ENCODE assay signal across 18 mouse cellular contexts in genomic region chr4:85272877-85273276, GRCm38 (mm10).
A peak's percentile ranks its signal among the peaks of the same experiment; 100 is the strongest.
DNase-seq lines count a peak whose midpoint lies in the region; ATAC-seq and TF ChIP-seq lines count a peak whose summit lies in the region.
"Had no signal": no experiment of that assay in that cellular context is flagged by ENCODE, and none has a peak within 500 bp of the region (broad histone marks: within the 10 kb centered on the region; RNA-seq: fewer than 3 reads in every experiment).

No protein-coding gene starts in this region.

- no peak overlapping the region for H3K4me3 ChIP-seq in kidney, embryonic 14.5 days (ENCODE audit: low read length)
- H3K4me3 ChIP-seq in kidney, embryonic 16.5 days (ENCODE audit: low read length) = no peak overlapping the region
- no peak overlapping the region for H3K4me3 ChIP-seq in cortical plate, adult 2 months (ENCODE audit: insufficient read depth, low read length)
- H3K4me3 ChIP-seq in midbrain, embryonic 16.5 days (ENCODE audit: low read depth, low read length) = no peak overlapping the region
- H3K4me3 ChIP-seq: intestine, embryonic 15.5 days; liver, embryonic 12.5 days; lung, embryonic 15.5 days had no signal

- TF ChIP-seq POLR2A in cortical plate, adult 2 months (IDR thresholded peaks at IDR 0.05; ENCODE audit: extremely low read depth, insufficient read depth, low read length) = no peak

- no peaks in the 10 kb centered on the region for H3K36me3 ChIP-seq in kidney, embryonic 14.5 days (ENCODE audit: control insufficient read depth, insufficient read depth, low read length)
- no peaks in the 10 kb centered on the region for H3K36me3 ChIP-seq in kidney, embryonic 16.5 days (ENCODE audit: insufficient read depth, low read length)
- H3K36me3 ChIP-seq in midbrain, embryonic 16.5 days (ENCODE audit: control insufficient read depth, insufficient read depth, low read length) = no peaks in the 10 kb centered on the region
- H3K36me3 ChIP-seq: intestine, embryonic 15.5 days; liver, embryonic 12.5 days; lung, embryonic 15.5 days had no signal

- H3K9me3 ChIP-seq in kidney, embryonic 14.5 days (ENCODE audit: control insufficient read depth, low read length) = no peaks in the 10 kb centered on the region
- H3K9me3 ChIP-seq in kidney, embryonic 16.5 days (ENCODE audit: low read length) = no peaks in the 10 kb centered on the region
- no peaks in the 10 kb centered on the region for H3K9me3 ChIP-seq in midbrain, embryonic 16.5 days (replicated peaks; ENCODE audit: control insufficient read depth, low read length, poor library complexity, severe bottlenecking)
- H3K9me3 ChIP-seq: intestine, embryonic 15.5 days; liver, embryonic 12.5 days; lung, embryonic 15.5 days had no signal

- TF ChIP-seq CTCF in cortical plate, adult 2 months (IDR thresholded peaks at IDR 0.05; ENCODE audit: extremely low read depth, insufficient read depth, low read length) = no peak

- no peaks in the 10 kb centered on the region for H3K4me1 ChIP-seq in kidney, embryonic 14.5 days (ENCODE audit: control insufficient read depth, insufficient read depth, low read length)
- no peaks in the 10 kb centered on the region for H3K4me1 ChIP-seq in kidney, embryonic 16.5 days (ENCODE audit: insufficient read depth, low read length)
- peaks cover 10% of the 10 kb centered on the region for H3K4me1 ChIP-seq in cortical plate, adult 2 months (ENCODE audit: control insufficient read depth, insufficient read depth, low read length)
- no peaks in the 10 kb centered on the region for H3K4me1 ChIP-seq in midbrain, embryonic 16.5 days (ENCODE audit: control insufficient read depth, insufficient read depth, low read length)
- H3K4me1 ChIP-seq: intestine, embryonic 15.5 days; liver, embryonic 12.5 days; lung, embryonic 15.5 days had no signal

- no peak for DNase-seq in cerebellum, postnatal 14 days
- no peak for DNase-seq in testis, postnatal 10 days (ENCODE audit: low spot score)
- no peak for DNase-seq in adrenal gland, postnatal 14 days
- DNase-seq: adrenal gland, postnatal 25 days; gastrocnemius, postnatal 14 days; heart, postnatal 14 days; kidney, postnatal 14 days; thymus, postnatal 4 days had no signal

- H3K9ac ChIP-seq in kidney, embryonic 14.5 days (ENCODE audit: low read depth, low read length) = no peak overlapping the region
- no peak overlapping the region for H3K9ac ChIP-seq in kidney, embryonic 16.5 days (replicated peaks; ENCODE audit: low read length)
- no peak overlapping the region for H3K9ac ChIP-seq in midbrain, embryonic 16.5 days (ENCODE audit: low read depth, low read length)
- H3K9ac ChIP-seq: intestine, embryonic 15.5 days; liver, embryonic 12.5 days; lung, embryonic 15.5 days had no signal

- 82% methylated on average over 4 of the region's 4 CpGs for WGBS in kidney, embryonic 14.5 days
- 74% methylated on average over 4 of the region's 4 CpGs for WGBS in kidney, embryonic 16.5 days
- WGBS in midbrain, embryonic 16.5 days = 80% methylated on average over 4 of the region's 4 CpGs

- no peak overlapping the region for H3K27ac ChIP-seq in kidney, embryonic 14.5 days (ENCODE audit: low read depth, low read length)
- H3K27ac ChIP-seq in kidney, embryonic 16.5 days (ENCODE audit: low read length) = no peak overlapping the region
- H3K27ac ChIP-seq in cortical plate, adult 2 months (ENCODE audit: insufficient read depth, low read length) = peak overlapping the region; percentile 38
- 0 out of 2 replicates have a peak overlapping the region, but pooled peaks have one; percentile 15 for H3K27ac ChIP-seq in midbrain, embryonic 16.5 days (ENCODE audit: low read length)
- H3K27ac ChIP-seq: intestine, embryonic 15.5 days; liver, embryonic 12.5 days; lung, embryonic 15.5 days; stomach, postnatal 0 days had no signal

- peak; percentile 17; the same call in 1 of the 2 replicates for ATAC-seq in cerebellum, adult (ENCODE audit: insufficient number of reproducible peaks, low FRiP score, low TSS enrichment)
- ATAC-seq in kidney, embryonic 14.5 days (ENCODE audit: low FRiP score, low TSS enrichment) = 0 out of 2 replicates have a peak, but pooled peaks have one; percentile 24
- ATAC-seq in kidney, embryonic 16.5 days (ENCODE audit: low FRiP score, low TSS enrichment) = no peak
- 0 out of 2 replicates have a peak, but pooled peaks have one; percentile 43 for ATAC-seq in midbrain, embryonic 16.5 days
- ATAC-seq: intestine, embryonic 15.5 days; liver, embryonic 12.5 days had no signal

- no peaks in the 10 kb centered on the region for H3K27me3 ChIP-seq in kidney, embryonic 14.5 days (ENCODE audit: control insufficient read depth, insufficient read depth, low read length)
- no peaks in the 10 kb centered on the region for H3K27me3 ChIP-seq in kidney, embryonic 16.5 days (ENCODE audit: insufficient read depth, low read length)
- H3K27me3 ChIP-seq in midbrain, embryonic 16.5 days (ENCODE audit: control insufficient read depth, insufficient read depth, low read depth, low read length) = no peaks in the 10 kb centered on the region
- H3K27me3 ChIP-seq: CH12.LX; intestine, embryonic 15.5 days; liver, embryonic 12.5 days; lung, embryonic 15.5 days had no signal

- no peak overlapping the region for H3K4me2 ChIP-seq in kidney, embryonic 14.5 days (replicated peaks; ENCODE audit: low read depth, low read length)
- H3K4me2 ChIP-seq in kidney, embryonic 16.5 days (replicated peaks; ENCODE audit: low read depth, low read length) = no peak overlapping the region
- no peak overlapping the region for H3K4me2 ChIP-seq in midbrain, embryonic 16.5 days (ENCODE audit: low read length)
- H3K4me2 ChIP-seq: intestine, embryonic 15.5 days; liver, embryonic 12.5 days; lung, embryonic 15.5 days had no signal

Comparison
In these comparisons a context has a peak if more than half of its experiments do, and no peak if none do; other contexts are left out.
1. H3K27ac ChIP-seq: peak in cortical plate, adult 2 months (single experiment) and midbrain, embryonic 16.5 days (single experiment); none in kidney, embryonic 14.5 days (single experiment) and kidney, embryonic 16.5 days (single experiment).